In genomic region chr9:70392563-70392907, GRCm38 (mm10) we compare ENCODE assay signal across 8 mouse cellular contexts. TPM values are rescaled to one million over a fixed set of nuclear protein-coding genes. Genes with fewer than 3 reads are reported as not detected.
DNase-seq lines count a peak whose midpoint lies in the region; ATAC-seq lines count a peak whose summit lies in the region.

No protein-coding gene starts in this region.

- no peak overlapping the region for H3K4me2 ChIP-seq in embryonic facial prominence, embryonic 14.5 days (ENCODE audit: low read depth, low read length)
- no peak overlapping the region for H3K4me2 ChIP-seq in hindbrain, embryonic 13.5 days
- no peak overlapping the region for H3K4me2 ChIP-seq in midbrain, embryonic 16.5 days (ENCODE audit: low read length)

- H3K27ac ChIP-seq in embryonic facial prominence, embryonic 14.5 days (replicated peaks; ENCODE audit: low read depth, low read length) = no peak overlapping the region
- H3K27ac ChIP-seq in hindbrain, embryonic 13.5 days = no peak overlapping the region
- H3K27ac ChIP-seq in midbrain, embryonic 16.5 days (ENCODE audit: low read length) = no peak overlapping the region

- 11% methylated on average over 6 of the region's 6 CpGs for WGBS in embryonic facial prominence, embryonic 14.5 days
- WGBS in hindbrain, embryonic 13.5 days = 18% methylated on average over 6 of the region's 6 CpGs
- WGBS in midbrain, embryonic 16.5 days = 31% methylated on average over 6 of the region's 6 CpGs

- H3K36me3 ChIP-seq in embryonic facial prominence, embryonic 14.5 days (ENCODE audit: control insufficient read depth, insufficient read depth, low read length) = peaks cover 24% of the 10 kb centered on the region
- H3K36me3 ChIP-seq in hindbrain, embryonic 13.5 days = peaks cover 4% of the 10 kb centered on the region; the same call in 1 of the 2 replicates
- no peaks in the 10 kb centered on the region for H3K36me3 ChIP-seq in midbrain, embryonic 16.5 days (ENCODE audit: control insufficient read depth, insufficient read depth, low read length)

- H3K9me3 ChIP-seq in embryonic facial prominence, embryonic 14.5 days (ENCODE audit: control insufficient read depth, low read length) = no peaks in the 10 kb centered on the region
- H3K9me3 ChIP-seq in hindbrain, embryonic 13.5 days = no peaks in the 10 kb centered on the region
- no peaks in the 10 kb centered on the region for H3K9me3 ChIP-seq in midbrain, embryonic 16.5 days (replicated peaks; ENCODE audit: control insufficient read depth, low read length, poor library complexity, severe bottlenecking)

- no peak overlapping the region for H3K9ac ChIP-seq in embryonic facial prominence, embryonic 14.5 days (ENCODE audit: low read depth, low read length)
- no peak overlapping the region for H3K9ac ChIP-seq in hindbrain, embryonic 13.5 days
- no peak overlapping the region for H3K9ac ChIP-seq in midbrain, embryonic 16.5 days (ENCODE audit: low read depth, low read length)

- no peaks in the 10 kb centered on the region for H3K27me3 ChIP-seq in embryonic facial prominence, embryonic 14.5 days (replicated peaks; ENCODE audit: control insufficient read depth, insufficient read depth, low read length)
- no peaks in the 10 kb centered on the region for H3K27me3 ChIP-seq in hindbrain, embryonic 13.5 days
- H3K27me3 ChIP-seq in midbrain, embryonic 16.5 days (ENCODE audit: control insufficient read depth, insufficient read depth, low read depth, low read length) = no peaks in the 10 kb centered on the region

- peak; percentile 30 for DNase-seq in ovary, postnatal 14 days (ENCODE audit: low spot score)
- no peak for DNase-seq in ovary, postnatal 10 days (ENCODE audit: low spot score)
- DNase-seq in adrenal gland, postnatal 10 days = peak; percentile 67
- DNase-seq in embryonic facial prominence, embryonic 14.5 days (ENCODE audit: low spot score) = peak; percentile 76
- peak; percentile 65 for DNase-seq in layer of hippocampus, adult 9-10 months (ENCODE audit: low spot score)

- no peak overlapping the region for H3K4me3 ChIP-seq in embryonic facial prominence, embryonic 14.5 days (ENCODE audit: low read depth, low read length)
- no peak overlapping the region for H3K4me3 ChIP-seq in hindbrain, embryonic 13.5 days
- H3K4me3 ChIP-seq in midbrain, embryonic 16.5 days (ENCODE audit: low read depth, low read length) = no peak overlapping the region

- ATAC-seq in embryonic facial prominence, embryonic 14.5 days (ENCODE audit: low read depth) = 0 out of 2 replicates have a peak, but pooled peaks have one; percentile 33
- peak; percentile 71 for ATAC-seq in hindbrain, embryonic 13.5 days (ENCODE audit: low FRiP score)
- ATAC-seq in midbrain, embryonic 16.5 days = peak; percentile 56; the same call in 1 of the 2 replicates
- no peak for ATAC-seq in erythroid progenitor cell, adult 5-6 weeks (replicated peaks; ENCODE audit: low FRiP score, poor library complexity, severe bottlenecking)

- H3K4me1 ChIP-seq in embryonic facial prominence, embryonic 14.5 days (ENCODE audit: control insufficient read depth, insufficient read depth, low read length) = no peaks in the 10 kb centered on the region
- no peaks in the 10 kb centered on the region for H3K4me1 ChIP-seq in hindbrain, embryonic 13.5 days (replicated peaks)
- H3K4me1 ChIP-seq in midbrain, embryonic 16.5 days (ENCODE audit: control insufficient read depth, insufficient read depth, low read length) = peaks cover 2% of the 10 kb centered on the region; the same call in 1 of the 2 replicates

RNA-seq across cellular contexts. Expression of gene Ccnb2, which starts 28.8 kb away (rescaled TPM):
- 10 to 100 TPM; 23.9 to 26.1 TPM for total RNA-seq in adrenal gland, postnatal 10 days (2021)
- 123 and 153 TPM in 2 replicates for polyA plus RNA-seq in embryonic facial prominence, embryonic 14.5 days (2014; fragmentation: Nextera tagmentation; extraction: Ambion mirVana)
- polyA plus RNA-seq in hindbrain, embryonic 13.5 days (2015; fragmentation: Nextera tagmentation; extraction: Ambion mirVana) = 45.3 and 46.7 TPM in 2 replicates
- 14.8 and 20.3 TPM in 2 replicates for polyA plus RNA-seq in midbrain, embryonic 16.5 days (2015; fragmentation: Nextera tagmentation; extraction: Ambion mirVana)
- 314 and 369 TPM in 2 replicates for total RNA-seq in erythroid progenitor cell, adult 5-6 weeks (2015; ENCODE audit: low replicate concordance)
- 254 and 369 TPM in 2 replicates for total RNA-seq in erythroid progenitor cell, adult 5-6 weeks (2017; ENCODE audit: low replicate concordance)
